9 mouse cellular contexts compared by ENCODE assay signal in genomic region chr7:30587842-30588667, GRCm38 (mm10). TPM values are rescaled to one million over a fixed set of nuclear protein-coding genes. Genes with fewer than 3 reads are reported as not detected.
DNase-seq lines count a peak whose midpoint lies in the region; ATAC-seq and TF ChIP-seq lines count a peak whose summit lies in the region.
"Had no signal": no experiment of that assay in that cellular context is flagged by ENCODE, and none has a peak within 500 bp of the region (broad histone marks: within the 10 kb centered on the region; RNA-seq: fewer than 3 reads in every experiment).

No protein-coding gene starts in this region.

- peak overlapping the region; percentile 95 for H3K9ac ChIP-seq in intestine, embryonic 16.5 days (ENCODE audit: low read depth, low read length)
- peak overlapping the region; percentile 99 for H3K9ac ChIP-seq in liver, adult 2 months (ENCODE audit: low read depth, low read length)
- H3K9ac ChIP-seq in neural tube, embryonic 11.5 days (ENCODE audit: low read length): peak overlapping the region; percentile 91

- peaks cover 20% of the 10 kb centered on the region for H3K36me3 ChIP-seq in intestine, embryonic 16.5 days (ENCODE audit: control insufficient read depth, insufficient read depth, low read length)
- no peaks in the 10 kb centered on the region; the same call in 1 of the 2 replicates for H3K36me3 ChIP-seq in liver, adult 2 months (ENCODE audit: control insufficient read depth, insufficient read depth, low read length)
- H3K36me3 ChIP-seq in neural tube, embryonic 11.5 days (ENCODE audit: control insufficient read depth, insufficient read depth, low read length): peaks cover 20% of the 10 kb centered on the region

- H3K27me3 ChIP-seq in intestine, embryonic 16.5 days (replicated peaks; ENCODE audit: control insufficient read depth, insufficient read depth, low read length): no peaks in the 10 kb centered on the region
- H3K27me3 ChIP-seq in liver, adult 2 months (ENCODE audit: control insufficient read depth, insufficient read depth, low read length): no peaks in the 10 kb centered on the region
- no peaks in the 10 kb centered on the region for H3K27me3 ChIP-seq in neural tube, embryonic 11.5 days (ENCODE audit: control insufficient read depth, insufficient read depth, low read length)

- peak; percentile 51 for DNase-seq in thymus, adult 18-20 months
- DNase-seq in thymus, postnatal 0 days (ENCODE audit: low spot score): no peak
- peak; percentile 42 for DNase-seq in brain, adult 2 months (ENCODE audit: low read depth, low spot score)
- DNase-seq in liver, adult 2 months (ENCODE audit: extremely low read depth, low read depth, low spot score): peak; percentile 38
- peak; percentile 43 for DNase-seq in neural tube, embryonic 11.5 days (ENCODE audit: low spot score)

- H3K79me2 ChIP-seq in liver, adult 2 months (ENCODE audit: control insufficient read depth, insufficient read depth, low read length): peaks cover 23% of the 10 kb centered on the region

- no peaks in the 10 kb centered on the region for H3K9me3 ChIP-seq in intestine, embryonic 16.5 days (ENCODE audit: control insufficient read depth, low read length)
- no peaks in the 10 kb centered on the region for H3K9me3 ChIP-seq in neural tube, embryonic 11.5 days (ENCODE audit: control insufficient read depth, low read length)

- peak overlapping the region; percentile 98 for H3K4me3 ChIP-seq in intestine, embryonic 16.5 days (ENCODE audit: low read length)
- peak overlapping the region; percentile 93 for H3K4me3 ChIP-seq in liver, adult 2 months (ENCODE audit: insufficient read depth, low read depth, low read length)
- peak overlapping the region; percentile 73 for H3K4me3 ChIP-seq in neural tube, embryonic 11.5 days (ENCODE audit: low read depth, low read length)

- no peak for TF ChIP-seq CTCF in liver, adult 2 months (IDR thresholded peaks at IDR 0.05; ENCODE audit: low read depth, low read length)

- peaks cover 21% of the 10 kb centered on the region for H3K4me1 ChIP-seq in intestine, embryonic 16.5 days (ENCODE audit: control insufficient read depth, insufficient read depth, low read length)
- H3K4me1 ChIP-seq in liver, adult 2 months (ENCODE audit: control insufficient read depth, insufficient read depth, low read length): peaks cover 7% of the 10 kb centered on the region; the same call in 1 of the 2 replicates
- H3K4me1 ChIP-seq in neural tube, embryonic 11.5 days (ENCODE audit: control insufficient read depth, insufficient read depth, low read length): peaks cover 13% of the 10 kb centered on the region

- peak overlapping the region; percentile 87 for H3K4me2 ChIP-seq in intestine, embryonic 16.5 days (ENCODE audit: low read depth, low read length)
- peak overlapping the region; percentile 90 for H3K4me2 ChIP-seq in neural tube, embryonic 11.5 days (ENCODE audit: low read depth)

- no peak for TF ChIP-seq POLR2A in liver, adult 2 months (IDR thresholded peaks at IDR 0.05; ENCODE audit: extremely low read depth, insufficient read depth, low read length)

- H3K27ac ChIP-seq in intestine, embryonic 16.5 days (ENCODE audit: low read length): peak overlapping the region; percentile 96
- peak overlapping the region; percentile 90 for H3K27ac ChIP-seq in liver, adult 2 months (replicated peaks; ENCODE audit: insufficient read depth, low read depth, low read length)
- H3K27ac ChIP-seq in neural tube, embryonic 11.5 days (ENCODE audit: low read depth, low read length): peak overlapping the region; percentile 84

- under 1% methylated on average over 64 of the region's 67 CpGs for WGBS in intestine, embryonic 16.5 days
- 0% methylated on average over 63 of the region's 67 CpGs for WGBS in liver, adult 2 months
- WGBS in neural tube, embryonic 11.5 days: under 1% methylated on average over 44 of the region's 67 CpGs

- ATAC-seq in frontal cortex, adult (ENCODE audit: low TSS enrichment): peak; percentile 4; the same call in 1 of the 2 replicates
- peak; percentile 16 for ATAC-seq in intestine, embryonic 16.5 days
- ATAC-seq in neural tube, embryonic 11.5 days (ENCODE audit: insufficient read depth, low FRiP score, low TSS enrichment): peak; percentile 22
- no peak for ATAC-seq in activated CD4-positive, CD25-positive, alpha-beta regulatory T cell, adult 4 months

RNA-seq across cellular contexts. Expression of gene Kmt2b, which starts 0.5 kb away (rescaled TPM):
- 7.2 and 9.3 TPM in 2 replicates for polyA plus RNA-seq in thymus, postnatal 0 days (2015; fragmentation: Nextera tagmentation; extraction: Ambion mirVana)
- 6.8 and 7.1 TPM in 2 replicates for polyA plus RNA-seq in intestine, embryonic 16.5 days (2015; fragmentation: Nextera tagmentation; extraction: Ambion mirVana)
- 3.4 and 5.0 TPM in 2 replicates for total RNA-seq in liver, adult 2 months (2014; rRNA removed)
- 12.1 and 19.2 TPM in 2 replicates for polyA plus RNA-seq in liver, adult 2 months (2012; rRNA removed)
- 11.5 and 11.9 TPM in 2 replicates for polyA plus RNA-seq in neural tube, embryonic 11.5 days (2014; fragmentation: Nextera tagmentation; extraction: Ambion mirVana)
- polyA plus RNA-seq in activated CD4-positive, CD25-positive, alpha-beta regulatory T cell, adult 4 months (2017; shearing (Covaris generic)): 10 to 100 TPM; 14.9 to 16.9 TPM

RNA-seq across cellular contexts. Expression of gene Zbtb32, which starts 10.7 kb away (rescaled TPM):
- polyA plus RNA-seq in thymus, postnatal 0 days (2015; fragmentation: Nextera tagmentation; extraction: Ambion mirVana): 0.31 and 0.32 TPM in 2 replicates
- 1.2 and 1.9 TPM in 2 replicates for polyA plus RNA-seq in intestine, embryonic 16.5 days (2015; fragmentation: Nextera tagmentation; extraction: Ambion mirVana)
- total RNA-seq in liver, adult 2 months (2014; rRNA removed): 0.18 and 0.87 TPM in 2 replicates
- polyA plus RNA-seq in liver, adult 2 months (2012; rRNA removed): 0.58 and 0.61 TPM in 2 replicates
- polyA plus RNA-seq in neural tube, embryonic 11.5 days (2014; fragmentation: Nextera tagmentation; extraction: Ambion mirVana): 0.18 TPM in 1 of 2 replicates, not detected in the other
- 10 to 100 TPM; 15.8 to 19.7 TPM for polyA plus RNA-seq in activated CD4-positive, CD25-positive, alpha-beta regulatory T cell, adult 4 months (2017; shearing (Covaris generic))

RNA-seq across cellular contexts. Expression of gene Igflr1, which starts 22.8 kb away (rescaled TPM):
- 4.0 and 7.8 TPM in 2 replicates for polyA plus RNA-seq in thymus, postnatal 0 days (2015; fragmentation: Nextera tagmentation; extraction: Ambion mirVana)
- polyA plus RNA-seq in intestine, embryonic 16.5 days (2015; fragmentation: Nextera tagmentation; extraction: Ambion mirVana): 3.7 and 5.4 TPM in 2 replicates
- 0.55 TPM in 1 of 2 replicates, not detected in the other for total RNA-seq in liver, adult 2 months (2014; rRNA removed)
- 2.3 and 4.2 TPM in 2 replicates for polyA plus RNA-seq in liver, adult 2 months (2012; rRNA removed)
- polyA plus RNA-seq in neural tube, embryonic 11.5 days (2014; fragmentation: Nextera tagmentation; extraction: Ambion mirVana): 1.3 and 3.6 TPM in 2 replicates
- polyA plus RNA-seq in activated CD4-positive, CD25-positive, alpha-beta regulatory T cell, adult 4 months (2017; shearing (Covaris generic)): 100 to 1,000 TPM; 162 to 234 TPM
- total RNA-seq: neutrophil, adult 5-6 weeks had no signal

RNA-seq across cellular contexts. Expression of gene Upk1a, which starts 24.6 kb away (rescaled TPM):
- polyA plus RNA-seq in thymus, postnatal 0 days (2015; fragmentation: Nextera tagmentation; extraction: Ambion mirVana): 0.75 and 0.90 TPM in 2 replicates
- polyA plus RNA-seq in intestine, embryonic 16.5 days (2015; fragmentation: Nextera tagmentation; extraction: Ambion mirVana): 5.9 and 7.3 TPM in 2 replicates
- not detected in 2 replicates for total RNA-seq in liver, adult 2 months (2014; rRNA removed)
- polyA plus RNA-seq in liver, adult 2 months (2012; rRNA removed): 0.23 and 0.54 TPM in 2 replicates
- polyA plus RNA-seq in neural tube, embryonic 11.5 days (2014; fragmentation: Nextera tagmentation; extraction: Ambion mirVana): 4.8 TPM in 2 replicates
- 1 to 10 TPM; 2.2 to 3.3 TPM for polyA plus RNA-seq in activated CD4-positive, CD25-positive, alpha-beta regulatory T cell, adult 4 months (2017; shearing (Covaris generic))
- total RNA-seq: neutrophil, adult 5-6 weeks had no signal

RNA-seq across cellular contexts. Expression of gene Psenen, which starts 24.6 kb away (rescaled TPM):
- polyA plus RNA-seq in thymus, postnatal 0 days (2015; fragmentation: Nextera tagmentation; extraction: Ambion mirVana): 203 and 204 TPM in 2 replicates
- 158 and 168 TPM in 2 replicates for polyA plus RNA-seq in intestine, embryonic 16.5 days (2015; fragmentation: Nextera tagmentation; extraction: Ambion mirVana)
- total RNA-seq in liver, adult 2 months (2014; rRNA removed): 34.9 and 38.0 TPM in 2 replicates
- 126 and 149 TPM in 2 replicates for polyA plus RNA-seq in liver, adult 2 months (2012; rRNA removed)
- polyA plus RNA-seq in neural tube, embryonic 11.5 days (2014; fragmentation: Nextera tagmentation; extraction: Ambion mirVana): 97.8 and 106 TPM in 2 replicates
- polyA plus RNA-seq in activated CD4-positive, CD25-positive, alpha-beta regulatory T cell, adult 4 months (2017; shearing (Covaris generic)): 100 to 1,000 TPM; 279 to 335 TPM

Comparison
In these comparisons a context has a peak if more than half of its experiments do, and no peak if none do; other contexts are left out.
1. RNA of gene Igflr1, which starts 22.8 kb away (polyA plus RNA-seq): 162 to 234 TPM in activated CD4-positive, CD25-positive, alpha-beta regulatory T cell, adult 4 months; 4.0 to 7.8 TPM in thymus, postnatal 0 days, 3.7 to 5.4 TPM in intestine, embryonic 16.5 days, 2.3 to 4.2 TPM in liver, adult 2 months and 1.3 to 3.6 TPM in neural tube, embryonic 11.5 days; every median in the first group is over 10 times any median in the second.
2. Peak in every context shown above with its lines, with median percentiles within 50 percentile points of each other: H3K27ac ChIP-seq, H3K4me3 ChIP-seq and H3K9ac ChIP-seq.